ENCODE assay signal across 10 mouse cellular contexts in the genomic region with DNA sequence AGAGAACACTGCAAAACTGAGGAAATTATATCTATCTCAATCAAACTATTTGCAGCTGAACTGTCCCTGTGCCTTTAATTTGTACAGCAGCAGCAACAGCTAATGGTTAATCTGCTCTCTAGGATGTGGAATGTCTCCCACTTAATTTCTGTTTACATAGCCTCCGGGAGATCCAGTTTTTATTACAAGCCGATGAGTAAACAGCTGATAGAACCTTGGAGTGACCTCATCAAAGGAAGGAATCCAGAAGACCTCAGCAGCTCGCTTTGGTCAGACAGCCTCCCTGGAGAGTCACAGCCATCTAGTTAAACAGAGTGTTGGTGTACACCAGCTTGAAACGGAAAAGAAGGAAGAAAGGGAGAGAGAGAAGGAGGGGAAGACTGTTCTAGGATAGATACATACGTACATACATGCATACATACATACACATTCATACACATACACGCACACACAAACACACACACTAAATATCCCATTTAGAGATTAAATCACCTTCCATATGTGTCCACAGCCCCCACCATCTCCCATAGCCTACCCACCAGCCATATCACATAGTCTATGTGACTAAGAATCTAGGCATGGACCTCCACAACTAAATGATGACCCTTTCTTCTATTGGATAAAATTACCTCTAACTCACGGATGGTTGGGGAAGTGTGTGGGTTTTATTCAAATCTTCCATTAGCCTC.
DNase-seq lines count a peak whose midpoint lies in the region; ATAC-seq lines count a peak whose summit lies in the region.
"Had no signal": no experiment of that assay in that cellular context is flagged by ENCODE, and none has a peak within 500 bp of the region (broad histone marks: within the 10 kb centered on the region; RNA-seq: fewer than 3 reads in every experiment).

No protein-coding gene starts in this region.

- DNase-seq in kidney, adult 11 months = peak; percentile 23
- DNase-seq in kidney, adult 18-20 months = no peak
- DNase-seq in embryo, embryonic 10.5 days (ENCODE audit: low spot score) = peak; percentile 42
- peak; percentile 44 for DNase-seq in kidney, postnatal 10 days
- DNase-seq in mesoderm, embryonic 11.5 days (ENCODE audit: low read depth, low spot score) = peak; percentile 37
- DNase-seq in testis, postnatal 14 days (ENCODE audit: low spot score) = no peak
- no peak for DNase-seq in cerebellum, adult 9-10 months
- DNase-seq: cerebellum, adult 11-12 months had no signal

- no peak for ATAC-seq in megakaryocyte, adult 5-6 weeks (ENCODE audit: poor library complexity, severe bottlenecking)
- ATAC-seq: activated CD4-positive, CD25-positive, alpha-beta regulatory T cell, adult 4 months had no signal

Comparison
In these comparisons a context has a peak if more than half of its experiments do, and no peak if none do; other contexts are left out.
1. DNase-seq: peak in kidney, adult 11 months (single experiment), embryo, embryonic 10.5 days (single experiment), kidney, postnatal 10 days (single experiment) and mesoderm, embryonic 11.5 days (single experiment); none in kidney, adult 18-20 months (single experiment), testis, postnatal 14 days (single experiment) and cerebellum, adult 9-10 months (single experiment).